Mouse (Mus musculus) T-helper 1 cell (primary cell): ENCODE measurements at regions not wholly inside any gene's neighbourhood (a gene's known extent, or its start where the extent isn't known, plus 50 kb on each side); places are given as distances from the start of the nearest gene placed in this dataset.

Experiments
- in situ Hi-C: fragments of 300-600 bp; cut with MboI, MseI; formaldehyde crosslinking; loops from one replicate; pipeline ENCODE4 v1.15.1; 2025; ENCODE audit warnings: high pct_unique_total_duplicates

DNA sequence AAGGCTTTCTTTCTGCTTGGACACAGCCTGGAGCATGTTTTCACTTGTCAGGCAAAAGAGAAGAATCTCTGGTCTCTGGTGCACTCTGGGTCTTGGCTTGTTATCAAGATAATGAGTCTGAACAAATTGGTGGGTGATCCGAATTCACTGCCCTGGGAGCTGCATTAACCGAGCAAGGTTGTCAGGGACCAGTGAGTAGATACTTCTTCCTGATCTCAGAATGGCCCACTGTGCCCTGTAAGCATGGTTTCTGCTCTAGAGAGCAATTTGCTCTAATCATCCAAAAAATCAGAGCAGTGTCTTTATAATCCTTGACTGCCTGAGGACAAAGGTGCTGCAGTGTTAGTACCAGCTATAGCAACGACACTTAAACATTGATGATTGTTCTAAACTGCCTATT, 97.2 kb upstream of the 1500015O10Rik start:
- in situ Hi-C loops: no loop called here

DNA sequence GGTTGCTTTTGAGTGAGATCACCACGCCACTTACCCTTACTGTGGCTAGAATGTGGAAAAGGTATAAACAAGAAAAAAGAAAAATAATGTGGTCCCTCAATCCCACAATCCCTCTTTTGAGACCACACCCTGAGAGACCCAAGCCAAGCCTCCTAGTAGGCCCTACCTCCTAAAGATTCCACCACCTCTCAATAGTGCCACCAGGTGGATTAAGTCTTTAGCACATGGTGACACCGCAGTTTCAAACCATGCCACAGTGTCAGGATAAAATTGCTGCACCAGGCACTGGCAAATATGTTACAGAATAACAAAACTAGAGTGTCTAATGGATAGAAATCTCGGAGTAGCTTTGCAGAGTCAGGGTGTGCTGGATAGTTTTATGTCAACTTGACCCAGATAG, 94.7 kb upstream of the 1500015O10Rik start:
- in situ Hi-C loops: loop anchor here (5.0 kb wide), 1 partner anchor 338 kb away; no protein-coding TSS in a partner anchor

DNA sequence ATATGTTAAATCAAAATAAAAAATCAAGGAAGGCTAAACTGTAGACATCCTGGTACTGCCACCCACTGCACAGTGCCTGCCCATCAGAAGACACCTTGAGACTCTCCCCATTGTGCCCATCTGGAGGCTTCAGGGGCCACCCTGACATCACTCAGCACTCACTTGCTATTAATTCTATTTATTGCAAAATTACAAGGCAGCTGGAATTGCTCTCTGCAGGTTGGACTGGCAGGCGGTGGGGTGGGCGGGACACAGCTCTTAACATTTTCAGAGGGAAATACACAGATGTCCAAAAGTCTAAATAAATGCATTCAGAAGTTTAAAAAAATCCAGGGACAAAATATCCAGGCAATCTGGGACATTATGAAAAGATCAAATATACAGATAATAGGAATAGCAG, 92.4 kb upstream of the 1500015O10Rik start:
- in situ Hi-C loops: loop anchor here (5.0 kb wide), 1 partner anchor 341 kb away; no protein-coding TSS in a partner anchor

DNA sequence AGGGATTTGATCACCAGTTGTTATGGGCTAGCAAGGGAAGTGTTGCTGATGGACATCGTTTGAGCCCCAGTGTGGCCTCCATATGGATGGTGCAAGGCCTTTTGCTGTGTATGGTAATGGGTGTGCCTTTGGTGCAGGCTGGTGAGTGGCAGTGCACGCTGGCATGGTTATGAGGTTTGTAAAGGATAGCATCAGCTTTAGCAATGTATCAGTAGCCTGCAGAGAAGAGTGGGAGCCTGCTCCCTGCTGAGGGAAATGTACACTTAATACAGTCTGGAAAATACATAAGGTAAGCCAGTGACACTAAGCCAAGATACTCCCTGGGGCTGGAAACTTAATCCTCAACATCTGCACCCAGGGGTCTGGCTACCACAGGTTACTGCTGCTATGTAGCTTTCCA, 58.4 kb upstream of the 1500015O10Rik start:
- in situ Hi-C loops: no loop called here
